Comparison of ENCODE assay signal across 11 mouse cellular contexts in genomic region chr15:94325509-94326181, GRCm38 (mm10).
DNase-seq lines count a peak whose midpoint lies in the region; ATAC-seq and TF ChIP-seq lines count a peak whose summit lies in the region.
"Had no signal": no experiment of that assay in that cellular context is flagged by ENCODE, and none has a peak within 500 bp of the region (broad histone marks: within the 10 kb centered on the region; RNA-seq: fewer than 3 reads in every experiment).

No protein-coding gene starts in this region.

- H3K4me1 ChIP-seq in intestine, embryonic 15.5 days (replicated peaks): 0 out of 2 replicates have a peak, but pooled peaks cover 2% of the 10 kb centered on the region
- H3K4me1 ChIP-seq in intestine, postnatal 0 days (replicated peaks; ENCODE audit: control insufficient read depth, insufficient read depth, low read length): no peaks in the 10 kb centered on the region
- no peaks in the 10 kb centered on the region for H3K4me1 ChIP-seq in forebrain, postnatal 0 days (ENCODE audit: insufficient read depth)
- no peaks in the 10 kb centered on the region for H3K4me1 ChIP-seq in liver, embryonic 12.5 days
- H3K4me1 ChIP-seq: megakaryocyte, embryonic 14.5 days had no signal

- H3K4me3 ChIP-seq in intestine, embryonic 15.5 days (replicated peaks): no peak overlapping the region
- no peak overlapping the region for H3K4me3 ChIP-seq in intestine, postnatal 0 days (ENCODE audit: low read depth, low read length)
- no peak overlapping the region for H3K4me3 ChIP-seq in forebrain, postnatal 0 days (ENCODE audit: low read depth, low read length)
- H3K4me3 ChIP-seq in layer of hippocampus, adult 2 months: no peak overlapping the region
- no peak overlapping the region for H3K4me3 ChIP-seq in liver, embryonic 12.5 days
- H3K4me3 ChIP-seq: erythroblast, embryonic 14.5 days; megakaryocyte, embryonic 14.5 days had no signal

- H3K27ac ChIP-seq in intestine, embryonic 15.5 days: no peak overlapping the region
- no peak overlapping the region for H3K27ac ChIP-seq in intestine, postnatal 0 days (ENCODE audit: low read depth, low read length)
- H3K27ac ChIP-seq in forebrain, postnatal 0 days (ENCODE audit: low read depth, low read length): no peak overlapping the region
- no peak overlapping the region for H3K27ac ChIP-seq in layer of hippocampus, adult 2 months
- no peak overlapping the region for H3K27ac ChIP-seq in liver, embryonic 12.5 days

- no peak overlapping the region for H3K9ac ChIP-seq in intestine, embryonic 15.5 days
- no peak overlapping the region for H3K9ac ChIP-seq in intestine, postnatal 0 days (ENCODE audit: low read depth, low read length)
- no peak overlapping the region for H3K9ac ChIP-seq in forebrain, postnatal 0 days
- no peak overlapping the region for H3K9ac ChIP-seq in liver, embryonic 12.5 days

- DNase-seq in adrenal gland, adult 8-10 months: peak; percentile 49
- DNase-seq in forebrain, postnatal 0 days: peak; percentile 44
- DNase-seq in kidney, adult 11 months: peak; percentile 77
- peak; percentile 52 for DNase-seq in lung, postnatal 36 days
- no peak for DNase-seq in layer of hippocampus, adult 2 months (ENCODE audit: low spot score in 2 of 2)

- no peak overlapping the region for H3K4me2 ChIP-seq in intestine, embryonic 15.5 days (replicated peaks)
- no peak overlapping the region for H3K4me2 ChIP-seq in intestine, postnatal 0 days (replicated peaks; ENCODE audit: low read depth)
- H3K4me2 ChIP-seq in forebrain, postnatal 0 days (ENCODE audit: low read depth): no peak overlapping the region
- no peak overlapping the region for H3K4me2 ChIP-seq in liver, embryonic 12.5 days

- TF ChIP-seq CTCF in intestine, postnatal 0 days (IDR thresholded peaks at IDR 0.05; ENCODE audit: low read depth): no peak
- no peak for TF ChIP-seq CTCF in forebrain, postnatal 0 days (IDR thresholded peaks at IDR 0.05; ENCODE audit: low read depth)
- TF ChIP-seq CTCF in layer of hippocampus, adult 2 months (conservative IDR thresholded peaks at IDR 0.05): no peak

- 62% methylated on average over 13 of the region's 13 CpGs for WGBS in intestine, embryonic 15.5 days
- WGBS in intestine, postnatal 0 days: 64% methylated on average over 13 of the region's 13 CpGs
- WGBS in forebrain, postnatal 0 days: 46% methylated on average over 13 of the region's 13 CpGs
- 73% methylated on average over 13 of the region's 13 CpGs for WGBS in liver, embryonic 12.5 days (ENCODE audit: insufficient replicate concordance)

- H3K36me3 ChIP-seq in intestine, embryonic 15.5 days: no peaks in the 10 kb centered on the region
- no peaks in the 10 kb centered on the region for H3K36me3 ChIP-seq in intestine, postnatal 0 days (ENCODE audit: control insufficient read depth, insufficient read depth)
- H3K36me3 ChIP-seq in forebrain, postnatal 0 days (ENCODE audit: insufficient read depth): peaks cover 6% of the 10 kb centered on the region; the same call in 1 of the 2 replicates
- no peaks in the 10 kb centered on the region for H3K36me3 ChIP-seq in liver, embryonic 12.5 days
- H3K36me3 ChIP-seq: G1E had no signal

- ATAC-seq in intestine, embryonic 15.5 days: 0 out of 2 replicates have a peak, but pooled peaks have one; percentile 55
- no peak for ATAC-seq in intestine, postnatal 0 days
- ATAC-seq in forebrain, postnatal 0 days: no peak
- ATAC-seq in liver, embryonic 12.5 days: no peak

- no peaks in the 10 kb centered on the region for H3K9me3 ChIP-seq in intestine, embryonic 15.5 days
- no peaks in the 10 kb centered on the region for H3K9me3 ChIP-seq in intestine, postnatal 0 days (ENCODE audit: control insufficient read depth)
- H3K9me3 ChIP-seq in forebrain, postnatal 0 days (ENCODE audit: low read length): no peaks in the 10 kb centered on the region
- H3K9me3 ChIP-seq in liver, embryonic 12.5 days (replicated peaks): 0 out of 2 replicates have a peak, but pooled peaks cover 3% of the 10 kb centered on the region

- no peaks in the 10 kb centered on the region for H3K27me3 ChIP-seq in intestine, embryonic 15.5 days (replicated peaks)
- H3K27me3 ChIP-seq in intestine, postnatal 0 days (replicated peaks; ENCODE audit: control insufficient read depth, insufficient read depth, low read length): no peaks in the 10 kb centered on the region
- H3K27me3 ChIP-seq in forebrain, postnatal 0 days (ENCODE audit: insufficient read depth, low read length): no peaks in the 10 kb centered on the region
- H3K27me3 ChIP-seq in liver, embryonic 12.5 days (replicated peaks): no peaks in the 10 kb centered on the region
- H3K27me3 ChIP-seq: megakaryocyte, embryonic 14.5 days had no signal

Comparison
In these comparisons a context has a peak if more than half of its experiments do, and no peak if none do; other contexts are left out.
1. DNase-seq: peak in adrenal gland, adult 8-10 months (single experiment), forebrain, postnatal 0 days (single experiment), kidney, adult 11 months (single experiment) and lung, postnatal 36 days (single experiment); none in layer of hippocampus, adult 2 months (0 of 2).